Mouse (Mus musculus): ENCODE data around the gene Bloc1s3.

GRCm38 (mm10) chr7:19489525-19489924 is 18.6 kb downstream of the Bloc1s3 start:
- TF ChIP-seq CTCF (IDR thresholded peaks at IDR 0.05) (no peak), EP300 (IDR thresholded peaks at IDR 0.05) (no peak)
